Mouse (Mus musculus) megakaryocyte, embryonic 14.5 days (primary cell): ENCODE data around the gene Qars.

ENCODE experiments used
- FLI1 ChIP-seq: IDR thresholded peaks from 2 replicates; pipeline ENCODE4 v1.6.1; 2012; ENCODE audit warnings: low read length, inconsistent platforms, mixed read lengths
- GATA1 ChIP-seq: IDR thresholded peaks from 3 replicates; pipeline ENCODE4 v1.6.1; 2012; ENCODE audit warnings: mixed read lengths, low read length, inconsistent platforms, borderline replicate concordance

- TF ChIP-seq GATA1 (no peak), FLI1 (no peak)
Measured at GRCm38 (mm10) chr9:108478638-108479156, 28.8 kb upstream of the Qars start.
